Mouse (Mus musculus): ENCODE measurements around the gene 4930432M17Rik.

The 4930432M17Rik gene

DNA sequence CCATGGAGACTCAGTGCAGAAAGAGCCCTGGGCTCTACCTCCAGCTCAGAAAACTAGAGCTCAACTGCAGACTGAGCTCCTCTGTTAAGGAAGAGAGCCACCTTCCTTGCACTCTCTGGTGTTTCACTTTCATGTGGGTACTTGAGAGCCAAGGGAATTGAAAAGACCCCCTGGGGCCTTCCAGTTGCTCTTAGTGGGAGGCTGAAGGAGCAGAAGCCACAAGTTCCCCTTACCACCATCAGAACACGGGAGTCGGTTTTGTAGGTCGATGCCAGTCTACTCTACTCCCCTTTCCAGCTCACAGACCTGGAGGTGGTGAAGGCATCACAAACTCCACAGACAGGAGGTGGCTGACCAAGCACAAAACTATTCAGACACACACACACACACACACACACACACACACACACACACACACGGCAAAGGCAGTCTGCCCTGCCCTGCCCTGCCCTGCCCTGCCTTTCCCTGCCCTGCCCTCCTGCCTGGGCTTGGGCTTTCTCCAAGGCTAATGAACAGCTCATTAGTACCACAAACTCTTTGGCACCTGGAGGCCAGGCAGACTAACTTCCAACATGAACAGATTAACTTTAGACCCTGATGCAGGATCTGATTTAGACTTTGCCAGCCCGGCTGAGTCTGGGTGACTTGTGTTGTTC is 1.7 kb downstream of the 4930432M17Rik start:
- WGBS = 86% methylated on average over 5 of the region's 5 CpGs

DNA sequence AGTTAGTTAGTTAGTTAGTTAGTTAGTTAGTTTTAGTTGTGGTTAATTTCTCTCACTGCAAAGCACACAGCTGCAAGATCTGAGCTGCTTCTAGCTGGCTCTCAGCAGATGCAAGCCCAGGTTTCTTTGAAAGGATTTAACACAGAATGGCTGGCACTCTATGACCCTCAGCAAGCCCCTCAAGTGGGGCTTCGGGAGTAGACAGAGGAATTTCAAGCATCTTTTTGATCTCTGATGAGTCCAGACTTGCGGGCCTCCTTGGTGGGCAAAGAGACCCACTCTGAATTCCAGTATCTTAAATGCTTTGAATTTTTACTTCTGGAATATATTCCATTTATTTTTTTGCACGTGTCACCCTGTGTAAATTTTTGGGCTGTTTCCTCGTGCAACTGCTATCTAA is 8.4 kb downstream of the 4930432M17Rik start:
- WGBS = 69% methylated on average over 4 of the region's 4 CpGs

- WGBS = 89% methylated on average over 3 of the region's 3 CpGs
Observed at GRCm38 (mm10) chr3:121679443-121679842, 8.9 kb downstream of the 4930432M17Rik start.

GRCm38 (mm10) chr3:121680187-121680586 is 9.6 kb downstream of the 4930432M17Rik start:
- WGBS = 87% methylated on average over 3 of the region's 3 CpGs

DNA sequence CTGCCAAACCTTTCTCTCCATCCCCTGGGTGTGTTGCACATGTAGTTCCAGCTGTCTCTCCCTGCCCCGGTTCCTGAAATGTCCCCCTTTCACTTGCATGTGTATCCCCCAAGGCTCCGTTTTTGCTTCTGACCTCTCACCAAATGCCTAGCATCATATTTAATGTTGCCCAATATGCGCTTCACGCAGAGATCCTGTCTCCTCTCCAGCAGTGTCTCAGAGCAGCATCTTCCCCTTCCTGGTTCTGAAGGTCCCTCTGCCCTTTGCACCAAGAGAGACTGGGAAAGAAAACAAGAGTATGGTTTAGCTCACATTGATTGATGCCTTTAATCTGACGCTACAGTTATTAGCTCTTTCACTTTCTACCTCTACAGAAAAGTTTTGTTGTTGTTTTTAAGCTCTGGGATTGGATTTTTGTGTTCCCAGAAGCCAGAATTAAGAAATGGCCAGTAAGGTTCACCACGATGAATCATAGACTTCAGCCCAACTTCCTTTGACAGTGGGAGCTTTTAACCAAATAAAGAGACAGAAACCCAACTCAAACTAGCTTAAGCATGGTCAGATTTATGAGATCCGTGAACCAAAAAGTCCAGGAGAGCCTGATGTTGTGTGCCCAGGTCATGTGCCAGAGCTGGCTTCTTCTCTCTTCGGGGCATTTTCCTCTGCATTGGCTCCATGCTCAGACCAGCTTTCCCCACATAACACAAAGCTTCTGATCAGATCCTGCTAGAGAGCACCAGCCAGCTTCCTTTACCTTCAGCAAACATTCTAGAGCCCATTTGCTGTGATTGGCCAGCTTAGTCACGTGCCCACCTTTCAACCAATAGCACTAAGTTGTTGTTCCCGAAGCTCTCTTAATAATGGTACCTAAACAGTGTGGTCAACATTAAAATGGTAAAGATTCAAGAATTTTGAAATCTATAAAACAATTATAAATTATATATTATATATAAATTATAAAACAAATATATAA is 12.2 kb downstream of the 4930432M17Rik start:
- 85% methylated on average over 10 of the region's 10 CpGs for WGBS

DNA sequence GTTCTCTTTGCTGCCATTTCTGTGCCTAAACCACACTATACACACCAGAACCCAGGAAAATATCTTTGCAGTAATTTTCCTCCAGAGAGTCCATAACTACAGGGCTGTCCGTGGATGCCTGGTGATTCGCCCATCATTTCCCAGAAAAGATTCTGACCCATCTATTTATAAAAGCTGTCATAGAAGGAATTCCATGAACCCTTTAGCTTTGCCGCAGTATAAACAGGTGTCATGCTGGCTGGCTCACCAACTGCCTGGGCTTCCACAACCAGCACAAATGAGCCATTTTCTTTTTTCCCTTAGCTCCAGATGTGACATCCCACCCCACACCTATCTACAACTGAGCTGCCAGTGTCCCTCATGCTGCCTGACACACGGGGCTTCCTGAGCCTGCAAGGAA is 14.0 kb downstream of the 4930432M17Rik start:
- WGBS = 76% methylated on average over 4 of the region's 4 CpGs

DNA sequence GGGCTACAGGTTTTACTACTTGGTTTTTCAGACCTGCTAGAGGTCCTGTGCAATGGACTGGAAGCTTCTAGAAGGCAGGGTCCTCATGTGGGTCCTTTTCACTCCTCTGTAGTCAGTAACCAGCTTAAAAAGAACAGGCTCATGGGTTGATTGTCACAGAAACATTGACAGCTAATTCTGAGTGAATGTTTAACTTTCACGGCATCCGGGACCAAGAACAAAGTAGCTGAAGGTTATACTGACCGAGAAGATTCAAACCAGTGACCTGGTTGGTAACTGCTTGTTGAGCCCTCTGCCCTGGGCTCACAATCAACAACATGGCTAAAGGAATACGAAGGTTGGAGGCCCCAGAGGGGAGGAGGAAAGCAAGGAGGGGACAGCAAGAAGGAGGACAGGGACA is 14.4 kb downstream of the 4930432M17Rik start:
- WGBS = 94% methylated on average over 4 of the region's 4 CpGs

DNA sequence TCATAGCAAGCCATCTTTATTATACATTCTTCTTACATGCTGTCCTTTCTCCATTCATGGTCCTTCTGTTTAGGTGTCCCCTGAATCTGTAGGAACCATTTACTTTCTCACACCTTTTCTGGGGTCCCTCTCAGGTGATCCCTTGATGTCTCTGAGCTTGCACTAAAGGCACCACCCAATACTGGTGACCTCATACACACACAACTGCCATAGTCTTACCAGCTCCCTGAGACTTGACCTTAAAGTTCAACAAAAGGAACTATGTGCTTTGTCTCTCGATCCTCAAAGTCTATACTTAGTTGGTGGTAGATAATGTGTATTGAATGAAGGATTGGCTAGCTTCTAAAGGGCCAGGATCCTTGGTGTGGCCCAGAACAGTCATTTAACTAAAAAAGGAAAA is 15.4 kb downstream of the 4930432M17Rik start:
- 52% methylated on average over 1 of the region's 1 CpGs for WGBS

- WGBS = 46% methylated on average over 4 of the region's 4 CpGs
Observed at GRCm38 (mm10) chr3:121686408-121686911, 15.9 kb downstream of the 4930432M17Rik start.

GRCm38 (mm10) chr3:121687741-121688140 is 17.2 kb downstream of the 4930432M17Rik start:
- 96% methylated on average over 3 of the region's 3 CpGs for WGBS

GRCm38 (mm10) chr3:121689029-121689428 is 18.5 kb downstream of the 4930432M17Rik start:
- 88% methylated on average over 5 of the region's 5 CpGs for WGBS

- WGBS = 95% methylated on average over 3 of the region's 3 CpGs
Observed at GRCm38 (mm10) chr3:121689697-121690096, 19.1 kb downstream of the 4930432M17Rik start.

- WGBS = 82% methylated on average over 13 of the region's 13 CpGs
Observed at GRCm38 (mm10) chr3:121693001-121693730, 22.6 kb downstream of the 4930432M17Rik start.

DNA sequence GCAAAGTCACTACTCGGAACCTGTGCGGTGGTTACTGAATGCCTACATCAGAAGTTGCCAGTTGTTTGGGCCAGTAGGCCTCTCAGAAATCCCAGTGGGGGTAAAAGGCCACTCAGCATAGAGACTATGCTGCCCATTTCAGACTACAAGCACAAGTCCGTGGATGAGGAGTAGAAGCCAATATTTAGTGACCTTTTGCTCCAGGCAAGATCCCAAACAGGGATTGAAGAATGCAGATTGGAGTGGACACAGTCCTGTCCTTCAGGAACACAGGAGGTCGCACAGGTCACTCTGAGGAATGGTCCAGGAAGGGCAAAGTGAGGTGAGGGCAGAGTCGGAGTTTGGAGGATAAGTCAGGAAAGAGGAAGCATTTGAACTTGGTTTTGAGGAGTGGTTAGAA is 23.2 kb downstream of the 4930432M17Rik start:
- WGBS = 91% methylated on average over 5 of the region's 5 CpGs

DNA sequence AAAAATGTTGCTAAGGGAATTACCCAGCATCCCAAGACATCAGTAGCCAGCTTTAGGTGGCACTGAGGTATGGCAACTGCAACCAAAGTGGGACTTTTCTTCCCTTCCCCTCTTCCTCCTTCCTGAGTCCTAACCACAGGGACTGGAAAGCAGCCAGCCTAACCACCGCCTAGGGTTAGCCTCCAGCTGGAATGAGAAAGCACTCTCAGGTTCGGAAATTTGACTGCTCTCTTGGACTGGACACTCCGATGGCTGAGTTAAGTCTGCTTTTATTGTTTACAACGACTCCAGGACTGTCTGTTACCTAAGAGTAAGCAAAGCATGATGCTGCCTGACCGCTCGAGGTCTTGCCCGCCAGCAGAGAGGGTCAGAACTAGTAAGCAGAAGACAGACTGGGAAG is 26.6 kb downstream of the 4930432M17Rik start:
- 76% methylated on average over 7 of the region's 7 CpGs for WGBS

DNA sequence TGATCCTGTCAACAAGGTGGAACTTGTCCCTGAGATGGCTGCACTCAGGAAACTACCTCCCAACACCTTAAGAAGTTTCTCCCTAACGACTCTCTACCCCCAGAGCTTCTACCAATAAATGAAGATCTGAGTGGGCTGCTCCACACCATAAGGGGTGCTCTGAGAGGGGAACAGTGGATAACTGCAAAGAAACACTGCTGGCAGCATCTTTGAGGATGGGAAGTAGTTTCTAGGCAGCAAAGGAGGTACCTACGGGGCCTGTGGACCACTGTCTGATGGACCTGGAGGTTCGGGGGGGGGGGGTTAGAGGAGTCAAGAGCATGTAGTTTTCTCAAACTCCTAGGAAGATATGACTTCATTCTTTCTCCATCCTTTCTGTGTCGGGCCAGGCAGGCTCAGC is 28.8 kb downstream of the 4930432M17Rik start:
- 59% methylated on average over 4 of the region's 4 CpGs for WGBS

GRCm38 (mm10) chr3:121699849-121700248 is 29.3 kb downstream of the 4930432M17Rik start:
- 62% methylated on average over 4 of the region's 4 CpGs for WGBS

- 21% methylated on average over 8 of the region's 8 CpGs for WGBS
Observed at GRCm38 (mm10) chr3:121700364-121700952, 29.9 kb downstream of the 4930432M17Rik start.

DNA sequence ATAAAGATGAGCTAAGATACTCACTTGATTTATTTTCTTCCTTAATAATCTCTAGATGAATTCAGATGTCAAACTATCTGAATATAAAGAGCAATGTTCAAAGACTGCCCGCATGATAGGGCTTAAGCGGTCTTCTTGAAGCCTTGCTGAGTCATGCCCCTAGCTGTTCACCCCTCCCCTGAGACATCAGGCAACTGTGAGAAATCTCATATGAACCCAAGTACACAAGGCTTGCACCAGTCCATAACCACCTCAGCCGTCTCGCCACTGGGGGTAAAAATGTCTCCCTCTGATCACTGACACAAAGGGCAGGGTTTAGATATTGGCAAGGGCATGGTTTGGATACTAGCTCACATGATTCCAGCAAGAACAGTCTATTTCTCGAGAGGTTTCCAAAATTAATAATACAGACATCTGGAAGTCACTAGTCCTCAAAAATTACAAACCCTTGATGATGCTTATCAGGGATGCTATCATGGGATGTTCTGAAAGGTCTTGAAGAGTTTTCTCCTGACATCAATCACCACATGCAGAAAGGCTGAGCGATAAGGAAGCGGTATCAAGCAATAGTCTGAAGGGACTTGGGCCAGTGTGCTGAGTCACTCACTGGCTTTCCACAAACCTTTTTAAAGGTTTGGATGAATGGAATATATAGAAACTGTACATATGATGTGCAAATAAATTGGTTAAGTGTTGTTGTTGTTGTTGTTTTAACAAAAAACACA is 32.8 kb downstream of the 4930432M17Rik start:
- WGBS = 87% methylated on average over 7 of the region's 7 CpGs

GRCm38 (mm10) chr3:121703880-121704243 is 33.3 kb downstream of the 4930432M17Rik start:
- WGBS = 78% methylated on average over 3 of the region's 3 CpGs

- 41% methylated on average over 5 of the region's 5 CpGs for WGBS
Observed at GRCm38 (mm10) chr3:121706087-121706486, 35.5 kb downstream of the 4930432M17Rik start.
